Mouse (Mus musculus): ENCODE data around the gene Reg2. TPM values are rescaled to one million over a fixed set of nuclear protein-coding genes. Genes with fewer than 3 reads are reported as not detected.

Reg2 gene
- polyA plus RNA-seq (2015; fragmentation: Illumina TruSeq; extraction: RNeasy Lipid Tissue Mini Kit (QIAGEN cat#74804); ENCODE audit: insufficient read depth, low read depth, low replicate concordance), result 35.0 TPM

GRCm38 (mm10) chr6:78395323-78395722 is at the start of gene Reg2:
Reg2 (plus strand) TSS chr6:78395623.

DNA sequence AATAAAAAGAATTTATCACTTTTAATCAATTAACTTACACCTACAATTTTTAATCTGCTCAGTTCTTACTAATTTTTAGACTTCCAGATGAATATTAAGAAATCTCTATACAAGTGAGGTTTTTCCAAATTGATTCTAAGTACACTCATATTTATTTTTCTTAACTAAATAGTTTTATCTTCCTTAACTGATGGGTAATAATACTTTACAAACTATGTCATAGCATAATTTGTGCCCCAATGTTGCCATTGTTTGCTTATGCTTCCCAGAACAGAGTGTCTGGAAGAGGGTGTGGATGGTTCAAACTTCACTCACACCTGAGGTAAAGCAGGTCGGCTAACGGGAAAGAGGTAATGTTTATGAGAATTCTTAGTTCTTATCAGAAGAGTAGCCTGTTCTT is 25.1 kb upstream of the Reg2 start, which contains the start of gene Reg3b:
Gene Reg3b, plus strand, starts transcription at position 301 of the 400 bp plus-strand sequence.

DNA sequence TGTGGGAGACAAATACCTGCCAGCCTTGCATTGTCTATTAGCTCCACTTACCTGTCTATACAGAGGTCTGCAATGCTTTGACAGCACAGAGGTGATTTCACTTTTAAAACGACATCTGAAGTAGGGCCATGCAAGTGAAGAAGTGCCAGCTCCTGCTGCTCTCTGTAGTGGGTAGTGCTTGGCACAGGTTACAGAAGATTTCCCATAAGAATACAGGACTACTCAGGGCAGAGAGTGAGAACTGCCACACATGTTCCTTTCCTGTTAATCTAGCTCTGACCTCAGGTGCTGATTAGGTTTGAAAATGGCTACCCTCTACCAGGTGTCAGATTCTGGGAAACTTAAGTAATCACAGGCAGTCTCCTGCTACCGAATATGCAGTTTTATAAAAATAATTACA is 16.7 kb upstream of the Reg2 start, which contains the start of gene Reg3d:
Gene Reg3d, minus strand, starts transcription at position 101 of the 400 bp plus-strand sequence.

DNA sequence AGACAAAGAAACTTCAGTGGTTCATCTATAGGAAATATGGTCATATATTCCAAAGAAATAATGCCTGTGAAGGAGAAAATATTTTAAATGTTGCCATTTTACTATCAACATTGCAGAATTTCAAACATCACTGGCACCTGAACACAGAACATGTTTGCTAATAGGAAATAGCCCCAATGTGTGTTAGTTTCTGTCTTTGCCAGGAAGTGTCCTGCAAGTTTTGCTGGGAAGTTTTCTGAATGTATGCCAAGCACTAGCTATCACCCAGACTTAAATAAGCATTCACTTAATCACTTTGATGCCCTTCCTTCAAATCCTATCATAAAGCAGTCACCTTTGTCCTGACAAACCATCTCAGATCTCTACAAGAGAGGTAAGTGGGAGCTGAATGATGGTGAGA is 15.0 kb upstream of the Reg2 start, which contains the start of gene Reg3a:
Gene Reg3a, plus strand, starts transcription at position 301 of the 400 bp plus-strand sequence.

DNA sequence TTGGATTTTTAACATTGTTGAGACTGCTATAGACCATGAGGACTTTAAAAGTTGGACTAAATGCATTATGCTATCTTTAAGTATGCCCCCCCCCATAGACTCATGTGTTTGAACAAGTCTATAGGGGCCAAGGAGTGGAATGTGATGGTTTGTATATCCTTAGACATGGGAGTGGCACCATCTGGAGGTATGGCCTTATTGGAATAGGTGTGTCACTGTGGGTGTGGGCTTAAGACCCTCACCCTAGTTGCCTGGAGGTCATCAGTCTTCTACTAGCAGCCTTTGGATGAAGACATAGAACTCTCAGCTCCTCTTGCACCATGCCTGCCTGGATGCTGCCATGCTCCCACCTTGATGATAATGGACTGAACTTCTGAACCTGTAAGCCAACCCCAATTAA is 27.0 kb downstream of the Reg2 start, which contains the start of gene Reg1:
Gene Reg1, plus strand, starts transcription at position 301 of the 400 bp plus-strand sequence.

Other genes with a start within 250 kb of the Reg2 start
- gene Reg3b, start 25.0 kb upstream of the Reg2 start, polyA plus RNA-seq (2015; fragmentation: Illumina TruSeq; extraction: RNeasy Lipid Tissue Mini Kit (QIAGEN cat#74804); ENCODE audit: insufficient read depth, low read depth, low replicate concordance), result 7.4 TPM
- 127 TPM for gene Reg3d, start 16.8 kb upstream of the Reg2 start, polyA plus RNA-seq (2015; fragmentation: Illumina TruSeq; extraction: RNeasy Lipid Tissue Mini Kit (QIAGEN cat#74804); ENCODE audit: insufficient read depth, low read depth, low replicate concordance)
- gene Reg3a, start 14.9 kb upstream of the Reg2 start, polyA plus RNA-seq (2015; fragmentation: Illumina TruSeq; extraction: RNeasy Lipid Tissue Mini Kit (QIAGEN cat#74804); ENCODE audit: insufficient read depth, low read depth, low replicate concordance), result not detected
- 6,249 TPM for gene Reg1, start 27.1 kb downstream of the Reg2 start, polyA plus RNA-seq (2015; fragmentation: Illumina TruSeq; extraction: RNeasy Lipid Tissue Mini Kit (QIAGEN cat#74804); ENCODE audit: insufficient read depth, low read depth, low replicate concordance)
- 5.3 TPM for gene Reg3g, start 73.2 kb downstream of the Reg2 start, polyA plus RNA-seq (2015; fragmentation: Illumina TruSeq; extraction: RNeasy Lipid Tissue Mini Kit (QIAGEN cat#74804); ENCODE audit: insufficient read depth, low read depth, low replicate concordance)